Mouse (Mus musculus) lung, embryonic 14.5 days (tissue): ENCODE data around the gene Ugt2a3. TPM values are rescaled to one million over a fixed set of nuclear protein-coding genes. Genes with fewer than 3 reads are reported as not detected.
A peak's percentile ranks its signal among the peaks of the same experiment; 100 is the strongest.
"Not testable (repeated sequence)": the region's sequence is repeated elsewhere in the genome, so short reads cannot be mapped to it uniquely, and the experiment has no call there.

Source experiments
- ATAC-seq: fragments of 200-750 bp; cut with Nextera tagmentation; 2 replicates; pipeline ENCODE4 v1.8.0; 2017; ENCODE audit warnings: mild to moderate bottlenecking, moderate TSS enrichment, moderate library complexity; ENCODE audit not compliant: insufficient read depth
- DNase-seq: peaks from one replicate; pipeline ENCODE4 v3.0.0-alpha.2; 2015
- H3K27ac ChIP-seq: fragments of 300-500 bp; sonication (generic); 2 replicates; pipeline ENCODE4 v1.5.1; 2014; ENCODE audit warnings: low read depth, mild to moderate bottlenecking, moderate library complexity
- H3K27me3 ChIP-seq: fragments of 300-500 bp; sonication (generic); 2 replicates; pipeline ENCODE4 v1.6.1; 2014; ENCODE audit warnings: low read length, control low read depth; ENCODE audit not compliant: insufficient read depth
- H3K36me3 ChIP-seq: fragments of 300-500 bp; sonication (generic); 2 replicates; pipeline ENCODE4 v1.6.1; 2014; ENCODE audit warnings: control low read depth; ENCODE audit not compliant: insufficient read depth
- H3K4me1 ChIP-seq: fragments of 300-500 bp; sonication (generic); 2 replicates; pipeline ENCODE4 v1.6.1; 2014; ENCODE audit warnings: antibody characterized with exemption, control low read depth; ENCODE audit not compliant: insufficient read depth
- H3K4me2 ChIP-seq: fragments of 300-500 bp; sonication (generic); 2 replicates; pipeline ENCODE4 v1.6.1; 2014; ENCODE audit warnings: mild to moderate bottlenecking
- H3K4me3 ChIP-seq: fragments of 300-500 bp; sonication (generic); 2 replicates; pipeline ENCODE4 v1.5.1; 2014; ENCODE audit warnings: low read depth, low read length
- H3K9ac ChIP-seq: fragments of 300-500 bp; sonication (generic); 2 replicates; pipeline ENCODE4 v1.6.1; 2014
- H3K9me3 ChIP-seq: fragments of 300-500 bp; sonication (generic); 2 replicates; pipeline ENCODE4 v1.6.1; 2016; ENCODE audit warnings: low read depth, low read length, control low read depth
- CTCF ChIP-seq: IDR thresholded peaks from 2 replicates; pipeline ENCODE4 v1.5.1; 2016; ENCODE audit warnings: antibody characterized with exemption, low read depth
- WGBS: fragments of 180-500 bp; shearing (Covaris S2); extraction: QIAGEN DNeasy Blood & Tissue Kit; methylation state at CpG from one replicate; pipeline ENCODE4 v1.1.7; 2014; 5-methylcytosine and 5-hydroxymethylcytosine counted together
- polyA plus RNA-seq: library from polyadenylated mRNA; unstranded; fragments of >200 nt; fragmentation: Nextera tagmentation; extraction: Ambion mirVana; gene quantifications from 2 replicates; pipeline ENCODE4 v1.2.1, GENCODE M21; 2014

The Ugt2a3 gene
- polyA plus RNA-seq, 1 experiment from 2014 or later = not detected

DNA sequence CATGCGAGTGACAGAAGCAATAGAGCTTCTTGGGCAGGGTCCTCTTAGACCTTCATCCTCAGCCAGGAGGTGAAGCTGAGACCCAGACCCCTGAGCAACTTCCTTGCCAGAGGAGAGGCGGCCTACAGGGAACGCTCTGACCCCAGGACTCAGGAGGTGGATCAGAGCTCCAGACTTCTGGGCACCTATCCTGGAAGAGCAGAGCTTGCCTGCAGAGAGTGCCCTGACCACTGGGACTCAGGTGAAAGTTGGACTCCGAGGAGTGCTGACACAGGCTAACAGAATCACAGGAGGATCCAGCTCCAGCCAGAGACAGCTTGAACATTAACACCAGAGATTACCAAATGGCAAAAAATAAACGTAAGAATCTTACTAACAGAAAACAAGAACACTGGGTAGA lies 3.5 kb upstream of the Ugt2a3 start:
- no peaks in the 10 kb centered on the region for H3K9me3 ChIP-seq
- no peak overlapping the region for H3K4me2 ChIP-seq
- no peak for ATAC-seq
- no peak overlapping the region for H3K27ac ChIP-seq
- H3K9ac ChIP-seq = no peak overlapping the region
- H3K27me3 ChIP-seq = no peaks in the 10 kb centered on the region
- no peak for TF ChIP-seq CTCF
- no peak overlapping the region for H3K4me3 ChIP-seq
- WGBS = 83% methylated on average over 5 of the region's 5 CpGs
- DNase-seq = no peak
- H3K36me3 ChIP-seq = no peaks in the 10 kb centered on the region
- H3K4me1 ChIP-seq = no peaks in the 10 kb centered on the region

DNA sequence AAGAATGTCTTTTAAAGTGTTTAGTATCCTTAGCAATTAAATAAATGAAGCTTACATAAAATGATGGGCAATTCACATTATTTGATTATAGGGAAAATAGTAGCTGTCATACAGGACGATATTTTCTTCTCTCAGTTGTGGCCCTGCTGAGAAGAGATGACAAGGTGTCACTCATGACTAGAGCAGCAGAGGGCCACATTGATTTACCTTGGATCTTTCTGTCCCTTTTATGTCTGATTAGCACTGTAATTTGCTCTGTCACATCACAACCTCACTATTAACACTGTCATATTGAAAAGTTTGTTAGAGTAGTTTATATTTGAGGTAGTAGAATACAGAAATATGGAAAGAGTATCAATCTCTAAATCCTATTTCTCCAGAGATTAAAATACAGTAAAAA lies 1.8 kb downstream of the Ugt2a3 start:
- H3K27me3 ChIP-seq = no peaks in the 10 kb centered on the region
- H3K9ac ChIP-seq = no peak overlapping the region
- no peak overlapping the region for H3K4me2 ChIP-seq
- H3K9me3 ChIP-seq = no peaks in the 10 kb centered on the region
- H3K4me1 ChIP-seq = no peaks in the 10 kb centered on the region
- H3K27ac ChIP-seq = no peak overlapping the region
- WGBS = 71% methylated on average over 1 of the region's 1 CpGs
- no peak for ATAC-seq
- no peak overlapping the region for H3K4me3 ChIP-seq
- no peak for TF ChIP-seq CTCF
- H3K36me3 ChIP-seq = no peaks in the 10 kb centered on the region
- DNase-seq = no peak

DNA sequence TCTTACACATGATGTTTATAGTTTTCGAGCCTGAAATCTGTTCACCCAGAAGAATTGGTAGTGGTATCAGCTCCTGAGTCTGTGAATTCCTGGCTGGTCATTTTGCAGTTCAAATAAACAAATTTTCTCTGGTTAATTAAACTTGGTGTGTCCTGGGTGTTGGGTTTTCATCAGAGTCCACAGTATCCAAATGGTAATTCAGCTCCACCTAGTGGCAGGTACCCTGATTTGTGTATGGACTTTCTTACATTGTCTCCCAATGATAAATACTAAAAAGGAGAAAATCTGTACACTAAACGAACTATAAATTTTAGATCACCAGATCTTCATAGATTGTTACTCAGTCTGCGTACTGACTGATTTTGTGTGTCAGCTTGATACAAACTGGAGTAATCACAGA lies 3.4 kb downstream of the Ugt2a3 start:
- H3K4me3 ChIP-seq = no peak overlapping the region
- no peak overlapping the region for H3K9ac ChIP-seq
- no peaks in the 10 kb centered on the region for H3K4me1 ChIP-seq
- no peak overlapping the region for H3K27ac ChIP-seq
- ATAC-seq = no peak
- no peaks in the 10 kb centered on the region for H3K36me3 ChIP-seq
- WGBS = 45% methylated on average over 3 of the region's 3 CpGs
- H3K4me2 ChIP-seq = no peak overlapping the region
- H3K9me3 ChIP-seq = no peaks in the 10 kb centered on the region
- TF ChIP-seq CTCF = peak; percentile 39
- H3K27me3 ChIP-seq = no peaks in the 10 kb centered on the region
- DNase-seq = peak; percentile 48

DNA sequence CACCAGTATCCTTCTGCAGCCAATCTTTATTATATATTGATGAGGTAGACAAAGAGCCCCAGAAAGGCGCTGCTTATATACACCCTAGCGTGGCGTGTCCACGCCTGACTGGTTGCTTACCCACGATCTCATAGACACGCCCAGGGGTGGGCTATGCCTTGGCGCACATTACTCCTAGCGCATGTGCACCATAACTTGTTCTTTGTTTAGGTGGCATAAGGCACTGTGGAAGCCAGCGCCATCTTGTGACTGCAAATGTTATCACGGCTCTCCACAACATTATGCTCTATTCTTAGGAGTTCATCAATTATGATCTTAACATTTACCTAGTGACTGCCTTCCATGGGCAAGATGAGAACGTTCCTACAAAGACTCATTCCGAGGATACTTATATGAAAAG lies 25.6 kb downstream of the Ugt2a3 start:
- ATAC-seq (no peak), DNase-seq (no peak)
- no peak overlapping the region for H3K4me3 ChIP-seq
- H3K4me2 ChIP-seq = no peak overlapping the region
- no peaks in the 10 kb centered on the region for H3K36me3 ChIP-seq
- no peaks in the 10 kb centered on the region for H3K4me1 ChIP-seq
- no peak overlapping the region for H3K27ac ChIP-seq
- H3K9ac ChIP-seq = no peak overlapping the region
- WGBS = 91% methylated on average over 12 of the region's 12 CpGs
- no peaks in the 10 kb centered on the region for H3K27me3 ChIP-seq
- no peaks in the 10 kb centered on the region for H3K9me3 ChIP-seq
- TF ChIP-seq CTCF = no peak

DNA sequence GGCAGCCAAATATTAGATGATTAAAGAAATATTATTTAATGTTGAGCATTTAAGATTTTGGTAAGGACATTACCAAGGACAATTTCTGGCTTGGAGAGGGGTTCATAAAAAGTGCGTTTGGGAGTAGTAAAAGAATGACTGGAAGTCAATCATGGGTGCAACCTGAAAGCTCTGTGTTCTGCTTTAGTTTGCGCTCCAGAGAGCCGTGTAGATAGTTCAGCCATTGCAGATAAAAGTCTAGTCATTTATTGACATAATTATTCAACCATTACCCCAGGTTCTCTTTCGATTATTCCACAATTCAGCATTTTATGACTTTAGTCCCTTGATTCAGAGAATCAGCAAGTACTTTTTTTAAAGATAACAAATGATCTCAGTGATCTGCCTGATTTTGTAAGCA lies 50.8 kb downstream of the Ugt2a3 start:
- H3K27me3 ChIP-seq, H3K9me3 ChIP-seq, H3K4me2 ChIP-seq, ATAC-seq, H3K4me3 ChIP-seq, H3K27ac ChIP-seq, H3K4me1 ChIP-seq, H3K36me3 ChIP-seq, H3K9ac ChIP-seq, DNase-seq: not testable (repeated sequence)
- WGBS = 78% methylated on average over 4 of the region's 4 CpGs

DNA sequence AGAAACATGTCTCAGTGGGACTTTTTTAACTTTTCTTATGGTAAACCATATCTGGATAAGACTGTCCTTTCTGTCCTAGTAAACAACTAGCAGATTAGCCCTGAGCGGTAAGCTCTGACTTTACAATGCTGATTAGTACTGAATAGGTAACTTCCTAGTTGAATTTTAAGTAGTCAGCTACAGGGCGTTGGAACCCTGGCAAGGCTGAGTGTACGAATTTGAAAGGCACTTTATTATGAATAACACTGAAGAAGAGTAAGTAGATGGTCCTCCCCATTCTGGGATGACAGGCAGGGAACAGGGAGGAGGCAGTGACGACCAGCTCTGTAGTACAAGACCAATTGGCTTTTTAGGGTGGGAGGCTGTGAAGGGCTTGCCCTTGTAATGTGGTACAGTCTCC lies 61.0 kb downstream of the Ugt2a3 start:
- H3K27ac ChIP-seq, H3K4me2 ChIP-seq, H3K36me3 ChIP-seq, H3K4me3 ChIP-seq, ATAC-seq, H3K4me1 ChIP-seq, H3K27me3 ChIP-seq, DNase-seq, H3K9ac ChIP-seq, H3K9me3 ChIP-seq: not testable (repeated sequence)
- WGBS = 84% methylated on average over 4 of the region's 4 CpGs

DNA sequence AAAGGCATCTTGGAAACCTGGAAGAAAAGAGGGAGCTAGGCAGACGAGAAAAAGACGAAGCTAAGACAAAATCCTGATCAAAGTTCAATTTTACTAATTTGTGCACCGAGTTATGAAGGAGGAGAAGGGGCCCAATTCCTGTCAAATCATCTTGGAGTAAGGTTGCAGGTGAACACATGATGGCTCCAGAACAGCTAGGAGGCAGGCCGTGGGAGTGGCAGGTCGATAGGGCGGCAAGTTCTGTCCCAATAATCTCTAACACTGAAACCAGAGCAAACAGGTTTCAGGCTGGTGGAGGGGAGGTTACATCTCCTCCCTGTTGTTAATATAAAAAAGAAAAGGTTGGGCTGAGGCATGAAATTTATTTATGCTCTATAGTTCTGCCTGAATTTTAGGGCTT lies 61.4 kb downstream of the Ugt2a3 start:
- DNase-seq (no peak), ATAC-seq (no peak)
- no peak overlapping the region for H3K27ac ChIP-seq
- H3K9me3 ChIP-seq = no peaks in the 10 kb centered on the region
- H3K4me3 ChIP-seq = no peak overlapping the region
- H3K27me3 ChIP-seq = no peaks in the 10 kb centered on the region
- no peaks in the 10 kb centered on the region for H3K4me1 ChIP-seq
- TF ChIP-seq CTCF = no peak
- H3K36me3 ChIP-seq = no peaks in the 10 kb centered on the region
- H3K4me2 ChIP-seq = no peak overlapping the region
- H3K9ac ChIP-seq = no peak overlapping the region
- WGBS = 85% methylated on average over 6 of the region's 6 CpGs

Other genes with a start within 250 kb of the Ugt2a3 start
- not detected in 2 replicates for gene Ugt2b36, start 244.6 kb downstream of the Ugt2a3 start, polyA plus RNA-seq
- gene Ugt2b5, start 196.9 kb downstream of the Ugt2a3 start, polyA plus RNA-seq = not detected in 2 replicates
- not detected in 2 replicates for gene Ugt2b37, start 82.4 kb downstream of the Ugt2a3 start, polyA plus RNA-seq
- gene Ugt2b38, start 87.0 kb upstream of the Ugt2a3 start, polyA plus RNA-seq = not detected in 2 replicates
- gene Ugt2a2, start 145.1 kb upstream of the Ugt2a3 start, polyA plus RNA-seq = not detected in 2 replicates
- not detected in 2 replicates for gene Gm43638, start 149.6 kb upstream of the Ugt2a3 start, polyA plus RNA-seq
- not detected in 2 replicates for gene Ugt2a1, start 153.7 kb upstream of the Ugt2a3 start, polyA plus RNA-seq
- not detected in 2 replicates for gene Sult1b1, start 201.0 kb upstream of the Ugt2a3 start, polyA plus RNA-seq
- not detected in 2 replicates for gene Sult1d1, start 231.8 kb upstream of the Ugt2a3 start, polyA plus RNA-seq